28 mouse cellular contexts compared by ENCODE assay signal in the genomic region with DNA sequence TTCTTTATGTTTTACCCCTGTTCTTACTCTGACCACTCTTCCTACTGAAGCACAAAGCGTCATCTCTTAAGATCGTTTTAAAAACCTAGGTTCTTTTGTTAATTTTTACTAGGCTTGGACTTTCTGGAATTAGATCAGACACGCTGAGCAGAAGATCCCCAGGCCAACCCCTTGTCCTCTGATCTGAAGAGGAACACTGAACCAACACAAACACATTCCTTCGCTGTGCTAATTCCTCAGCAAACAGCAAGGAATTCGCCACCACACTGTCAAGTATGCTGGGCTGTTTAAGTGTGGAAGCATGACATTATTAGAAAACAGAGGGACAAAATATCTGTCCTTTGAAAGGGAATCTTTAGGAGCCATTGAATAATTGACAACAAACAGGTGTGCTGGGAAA.
DNase-seq lines count a peak whose midpoint lies in the region; ATAC-seq lines count a peak whose summit lies in the region.
"Had no signal": no experiment of that assay in that cellular context is flagged by ENCODE, and none has a peak within 500 bp of the region (broad histone marks: within the 10 kb centered on the region; RNA-seq: fewer than 3 reads in every experiment).

No protein-coding gene starts in this region.

- DNase-seq in embryo, embryonic 10.5 days (ENCODE audit: low spot score), result peak; percentile 14
- DNase-seq in embryo, embryonic 11 days, result no peak
- peak; percentile 54 for DNase-seq in kidney, adult 9 months
- DNase-seq in Muller cell, postnatal 12 days (ENCODE audit: inconsistent ontology term), result peak; percentile 7
- DNase-seq in kidney, postnatal 36 days, result peak; percentile 19 to 24
- no peak for DNase-seq in frontal cortex, postnatal 14 days (ENCODE audit: low spot score in 2 of 2)
- DNase-seq: adrenal gland, postnatal 10 days; cerebellum, adult 8-10 months; cerebellum, postnatal 25 days; gastrocnemius, adult 2 months; gastrocnemius, postnatal 36 days; heart, postnatal 10 days; lung, postnatal 36 days; thymus, adult 2 months; thymus, postnatal 4 days had no signal

- H3K9ac ChIP-seq in kidney, embryonic 14.5 days (ENCODE audit: low read depth, low read length), result no peak overlapping the region
- H3K9ac ChIP-seq: embryonic facial prominence, embryonic 13.5 days; forebrain, embryonic 15.5 days; heart, embryonic 13.5 days; hindbrain, embryonic 14.5 days; limb, embryonic 12.5 days; midbrain, embryonic 12.5 days had no signal

- WGBS in kidney, embryonic 14.5 days, result 55% methylated on average over 5 of the region's 5 CpGs

- no peak for ATAC-seq in kidney, embryonic 14.5 days (ENCODE audit: low FRiP score, low TSS enrichment)
- ATAC-seq: forebrain, embryonic 15.5 days; intestine, postnatal 0 days had no signal

- H3K36me3 ChIP-seq in kidney, embryonic 14.5 days (ENCODE audit: control insufficient read depth, insufficient read depth, low read length), result no peaks in the 10 kb centered on the region
- H3K36me3 ChIP-seq: embryonic facial prominence, embryonic 13.5 days; forebrain, embryonic 10.5 days; forebrain, embryonic 15.5 days; heart, embryonic 13.5 days; limb, embryonic 12.5 days; midbrain, embryonic 12.5 days had no signal

- no peaks in the 10 kb centered on the region for H3K27me3 ChIP-seq in kidney, embryonic 14.5 days (ENCODE audit: control insufficient read depth, insufficient read depth, low read length)
- H3K27me3 ChIP-seq: CH12.LX; embryonic facial prominence, embryonic 13.5 days; forebrain, embryonic 15.5 days; heart, embryonic 13.5 days; limb, embryonic 12.5 days; midbrain, embryonic 12.5 days had no signal

- no peak overlapping the region for H3K27ac ChIP-seq in kidney, embryonic 14.5 days (ENCODE audit: low read depth, low read length)
- H3K27ac ChIP-seq: embryonic facial prominence, embryonic 13.5 days; forebrain, embryonic 10.5 days; forebrain, embryonic 15.5 days; gastrocnemius, adult 2 months; heart, embryonic 13.5 days; hindbrain, embryonic 14.5 days; layer of hippocampus, adult 2 months; left cerebral cortex, adult 2 months; limb, embryonic 12.5 days; midbrain, embryonic 12.5 days had no signal

- H3K9me3 ChIP-seq in kidney, embryonic 14.5 days (ENCODE audit: control insufficient read depth, low read length), result no peaks in the 10 kb centered on the region
- H3K9me3 ChIP-seq: embryonic facial prominence, embryonic 13.5 days; forebrain, embryonic 10.5 days; forebrain, embryonic 15.5 days; heart, embryonic 13.5 days; limb, embryonic 12.5 days; midbrain, embryonic 12.5 days had no signal

- H3K4me1 ChIP-seq in kidney, embryonic 14.5 days (ENCODE audit: control insufficient read depth, insufficient read depth, low read length), result no peaks in the 10 kb centered on the region
- H3K4me1 ChIP-seq: forebrain, embryonic 10.5 days; forebrain, embryonic 15.5 days; heart, embryonic 13.5 days; midbrain, embryonic 12.5 days had no signal

- H3K4me2 ChIP-seq in kidney, embryonic 14.5 days (replicated peaks; ENCODE audit: low read depth, low read length), result no peak overlapping the region
- H3K4me2 ChIP-seq: embryonic facial prominence, embryonic 13.5 days; forebrain, embryonic 15.5 days; heart, embryonic 13.5 days; hindbrain, embryonic 14.5 days; limb, embryonic 12.5 days; liver, embryonic 11.5 days; midbrain, embryonic 12.5 days had no signal

- H3K4me3 ChIP-seq in kidney, embryonic 14.5 days (ENCODE audit: low read length), result no peak overlapping the region
- H3K4me3 ChIP-seq: embryonic facial prominence, embryonic 13.5 days; forebrain, embryonic 10.5 days; forebrain, embryonic 15.5 days; gastrocnemius, adult 2 months; heart, embryonic 13.5 days; layer of hippocampus, adult 2 months; left cerebral cortex, adult 2 months; limb, embryonic 12.5 days; midbrain, embryonic 12.5 days had no signal

Comparison
In these comparisons a context has a peak if more than half of its experiments do, and no peak if none do; other contexts are left out.
1. DNase-seq: peak in embryo, embryonic 10.5 days (single experiment), kidney, adult 9 months (single experiment), Muller cell, postnatal 12 days (single experiment) and kidney, postnatal 36 days (2 of 2); none in embryo, embryonic 11 days (single experiment) and frontal cortex, postnatal 14 days (0 of 2).